Mouse (Mus musculus) bone marrow macrophage, adult 2 months (primary cell): ENCODE measurements at regions not wholly inside any gene's neighbourhood (a gene's known extent, or its start where the extent isn't known, plus 50 kb on each side); places are given as distances from the start of the nearest gene placed in this dataset.

Experiments
- CTCF ChIP-seq: IDR thresholded peaks from 2 replicates; pipeline ENCODE4 v1.5.1; 2012; ENCODE audit warnings: low read depth, mild to moderate bottlenecking, low read length, moderate library complexity
- POLR2A ChIP-seq: IDR thresholded peaks from 2 replicates; pipeline ENCODE4 v1.6.1; 2012; ENCODE audit warnings: mild to moderate bottlenecking, low read depth, low read length, borderline replicate concordance

GRCm38 (mm10) chr5:37952096-37952495 lies 86.4 kb upstream of the Stx18 start:
- TF ChIP-seq POLR2A = no peak
- no peak for TF ChIP-seq CTCF
